Mouse (Mus musculus): Measurements from ENCODE around the gene Pwwp2b.

GRCm38 (mm10) chr7:139285295-139285943 is 37.1 kb downstream of the Pwwp2b start:
- TF ChIP-seq POLR2A (IDR thresholded peaks at IDR 0.05; ENCODE audit: borderline replicate concordance, extremely low read depth, low read depth, low read length) (no peak), CTCF (IDR thresholded peaks at IDR 0.05; ENCODE audit: insufficient read depth, low read length) (no peak)

All from lung, adult 2 months (tissue).